Mouse (Mus musculus): ENCODE results near the gene Tmem115. TPM values are rescaled to one million over a fixed set of nuclear protein-coding genes. Genes with fewer than 3 reads are reported as not detected.
A peak's percentile ranks its signal among the peaks of the same experiment; 100 is the strongest.

The Tmem115 gene
- total RNA-seq, 4 experiments from 2014 or later, result 33.1 to 40.3 (median 36.2) TPM

DNA sequence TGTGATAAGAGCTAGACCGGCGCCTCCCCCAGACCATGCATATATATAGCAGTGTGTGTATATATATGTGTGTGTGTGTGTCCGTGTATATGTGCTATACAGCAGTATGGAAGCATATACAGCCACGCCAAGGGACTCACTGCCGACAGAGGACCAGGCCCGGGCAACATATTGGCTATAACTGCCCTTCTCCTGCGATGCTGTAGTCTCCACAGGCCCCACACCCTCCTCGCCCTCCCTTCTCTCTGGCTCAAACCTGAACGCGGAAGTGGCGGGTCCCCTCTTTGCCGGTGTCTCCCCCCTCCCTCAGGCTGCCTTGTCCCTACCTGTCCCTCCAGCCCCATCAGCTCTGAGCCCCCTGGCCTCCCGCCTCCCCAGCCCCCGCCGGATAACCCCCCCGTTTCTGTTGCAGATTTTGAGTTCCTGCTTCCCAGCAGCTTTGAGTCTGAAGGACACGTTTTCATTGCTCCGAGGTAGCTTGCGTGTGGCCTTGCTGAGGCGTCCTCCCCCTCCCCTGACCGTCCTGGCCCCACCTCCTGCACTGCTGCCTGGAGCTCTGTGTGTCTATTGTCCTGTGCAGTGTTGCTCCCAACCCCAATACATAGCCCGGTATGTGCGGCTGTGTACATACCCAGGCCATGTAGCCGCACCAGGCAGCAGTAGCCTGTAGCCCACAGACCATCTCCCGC, 11.9 kb upstream of the Tmem115 start:
- no peak for DNase-seq (ENCODE audit: low spot score in 2 of 2)

DNA sequence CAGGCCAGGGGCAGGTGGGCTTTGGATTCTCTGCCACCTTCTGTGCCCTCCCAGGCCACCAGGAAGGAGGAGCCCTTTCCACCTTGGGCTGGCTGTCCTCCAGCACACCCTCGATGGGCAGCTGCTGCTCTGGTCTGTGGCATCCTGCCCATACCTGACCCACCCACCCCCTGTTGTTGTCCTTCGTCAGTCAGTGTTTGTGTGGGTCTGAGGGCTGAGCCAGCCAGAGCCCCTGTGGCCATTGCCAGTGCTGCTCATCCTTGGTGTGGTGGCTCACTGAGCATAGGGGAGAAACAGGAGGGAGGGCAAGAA, 11.4 kb upstream of the Tmem115 start:
- no peak for DNase-seq (ENCODE audit: low spot score in 2 of 2)

DNA sequence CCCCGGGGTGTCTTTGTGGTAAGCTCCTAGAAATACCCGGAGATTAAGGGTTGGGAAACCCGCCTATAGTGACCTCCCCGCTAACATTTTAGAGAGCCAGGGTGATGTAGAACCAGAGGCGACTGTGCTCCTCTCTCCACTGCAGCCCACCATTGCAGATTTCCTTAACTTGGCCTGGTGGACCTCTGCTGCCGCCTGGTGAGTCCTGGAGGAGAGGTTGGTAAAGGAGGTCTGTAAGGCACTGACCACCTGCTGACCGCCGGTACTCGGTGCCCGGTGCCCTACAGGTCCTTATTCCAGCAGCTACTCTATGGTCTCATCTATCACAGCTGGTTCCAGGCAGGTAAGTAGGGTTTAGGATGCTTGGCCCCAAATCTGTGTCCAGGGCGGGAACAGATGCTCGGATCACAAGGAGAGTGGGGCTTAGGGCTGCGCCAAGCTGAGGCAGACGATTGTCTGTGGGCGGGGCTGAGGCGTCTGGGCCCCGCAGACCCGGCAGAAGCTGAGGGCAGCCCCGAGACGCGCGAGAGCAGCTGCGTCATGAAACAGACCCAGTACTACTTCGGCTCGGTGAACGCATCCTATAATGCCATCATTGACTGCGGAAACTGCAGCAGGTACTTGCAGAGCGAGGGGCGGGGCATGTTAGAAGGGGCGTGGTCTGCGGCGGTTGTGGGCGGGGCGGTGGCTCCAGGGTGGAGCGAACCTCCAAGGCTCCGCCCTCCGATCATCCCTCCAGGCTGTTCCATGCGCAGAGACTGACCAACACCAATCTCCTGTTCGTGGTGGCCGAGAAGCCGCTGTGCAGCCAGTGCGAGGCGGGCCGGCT, 7.3 kb upstream of the Tmem115 start:
- DNase-seq (ENCODE audit: low spot score in 2 of 2), result peak; percentile 57 to 58

DNA sequence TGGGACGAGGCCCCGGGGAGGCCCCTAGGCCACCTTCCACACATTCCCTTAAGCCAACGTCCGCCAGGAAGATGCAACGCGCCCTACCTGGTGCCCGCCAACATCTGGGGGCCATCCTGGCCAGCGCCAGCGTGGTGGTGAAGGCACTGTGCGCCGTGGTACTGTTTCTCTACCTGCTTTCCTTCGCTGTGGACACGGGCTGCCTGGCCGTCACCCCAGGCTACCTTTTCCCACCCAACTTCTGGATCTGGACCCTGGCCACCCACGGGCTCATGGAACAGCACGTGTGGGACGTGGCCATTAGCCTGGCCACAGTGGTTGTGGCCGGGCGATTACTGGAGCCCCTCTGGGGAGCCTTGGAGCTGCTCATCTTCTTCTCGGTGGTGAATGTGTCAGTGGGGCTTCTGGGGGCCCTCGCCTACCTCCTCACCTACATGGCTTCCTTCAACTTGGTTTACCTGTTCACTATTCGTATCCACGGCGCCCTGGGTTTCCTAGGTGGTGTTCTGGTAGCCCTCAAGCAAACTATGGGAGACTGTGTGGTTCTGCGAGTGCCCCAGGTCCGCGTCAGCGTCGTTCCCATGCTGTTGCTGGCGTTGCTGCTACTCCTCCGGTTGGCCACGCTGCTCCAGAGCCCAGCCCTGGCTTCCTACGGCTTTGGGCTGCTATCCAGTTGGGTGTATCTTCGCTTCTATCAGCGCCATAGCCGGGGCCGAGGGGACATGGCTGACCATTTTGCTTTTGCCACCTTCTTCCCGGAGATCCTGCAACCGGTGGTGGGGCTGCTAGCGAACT, 860 bp downstream of the Tmem115 start:
- DNase-seq (ENCODE audit: low spot score in 2 of 2), result no peak

DNA sequence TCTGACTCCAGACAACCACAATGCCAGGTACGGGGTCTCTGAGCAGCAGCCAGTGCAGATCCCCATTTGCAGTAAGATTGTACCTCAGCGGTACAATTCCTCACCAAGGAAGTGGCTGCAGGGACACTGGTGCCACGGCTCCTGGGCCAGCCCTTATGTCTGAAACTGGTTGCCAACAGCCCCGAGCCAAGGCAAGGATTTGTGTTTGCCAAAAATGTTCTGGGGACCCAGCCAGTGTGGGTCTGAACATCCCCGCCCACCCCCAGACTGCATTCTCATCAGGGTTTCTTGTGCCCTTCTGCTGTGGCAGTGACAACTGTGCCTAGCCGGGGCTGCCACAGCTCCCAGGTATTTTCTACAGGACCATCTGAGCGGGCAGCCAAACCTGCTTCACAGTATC, 4.5 kb downstream of the Tmem115 start:
- peak in 1 of 2 experiments; percentile 62 for DNase-seq (ENCODE audit: low spot score in 2 of 2)

DNA sequence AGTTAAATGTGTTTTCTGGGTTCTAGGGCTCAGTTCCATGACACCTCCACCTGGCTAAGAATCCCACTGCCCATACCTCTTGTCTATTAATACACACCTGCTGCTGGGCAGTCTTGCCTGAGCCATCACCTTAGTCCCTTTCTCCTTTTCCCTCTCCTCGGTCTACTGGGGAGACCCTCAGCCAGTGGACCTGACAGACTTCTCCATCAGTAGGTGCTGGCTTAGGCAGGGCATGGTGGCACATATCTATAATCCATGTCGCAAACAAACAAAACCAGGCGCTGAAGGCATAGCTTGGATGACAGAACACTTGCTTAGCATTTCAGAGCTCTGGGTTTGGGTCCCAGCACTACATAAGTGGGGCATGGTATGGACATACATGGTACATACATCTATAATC, 5.0 kb downstream of the Tmem115 start:
- no peak for DNase-seq (ENCODE audit: low spot score in 2 of 2)

DNA sequence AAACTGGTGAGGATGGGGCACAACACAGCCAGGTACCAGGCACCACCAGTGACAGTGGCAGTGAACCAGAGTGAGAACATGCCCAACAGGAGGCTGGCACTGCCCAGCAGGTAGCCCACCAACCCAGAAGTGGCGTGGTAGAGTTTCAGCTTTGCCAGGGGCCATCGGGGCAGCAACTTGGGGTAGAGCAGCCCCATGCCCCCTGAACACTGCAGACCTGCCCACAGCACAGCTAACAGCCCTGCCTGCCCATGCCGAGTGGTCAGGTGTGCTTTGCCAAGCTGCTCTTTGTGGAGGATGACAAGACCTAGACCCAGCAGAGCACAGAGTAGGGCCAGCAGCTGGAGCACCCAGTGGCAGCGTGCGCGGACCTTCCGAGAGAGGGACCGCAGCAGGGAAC, 6.2 kb downstream of the Tmem115 start:
- no peak for DNase-seq (ENCODE audit: low spot score in 2 of 2)

DNA sequence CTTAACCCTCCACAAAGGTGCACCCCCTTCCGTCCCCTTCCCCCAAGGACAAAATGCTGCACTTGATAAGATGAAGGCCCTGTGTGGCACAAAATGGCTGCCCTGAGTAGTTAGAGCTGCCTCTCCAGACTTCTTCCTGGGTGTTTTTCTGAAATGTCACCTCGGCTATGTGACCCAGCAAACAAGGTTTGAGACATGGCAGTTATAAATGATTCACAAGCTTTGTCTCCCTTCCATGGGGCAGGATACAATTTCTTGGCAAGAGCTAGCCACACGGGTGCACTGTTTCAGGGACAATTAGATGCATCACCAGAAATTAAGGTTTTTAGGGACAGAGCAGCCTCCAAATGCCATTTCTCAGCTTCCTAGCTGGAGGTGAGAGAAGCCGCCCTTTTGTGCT, 6.7 kb downstream of the Tmem115 start:
- no peak for DNase-seq (ENCODE audit: low spot score in 2 of 2)

DNA sequence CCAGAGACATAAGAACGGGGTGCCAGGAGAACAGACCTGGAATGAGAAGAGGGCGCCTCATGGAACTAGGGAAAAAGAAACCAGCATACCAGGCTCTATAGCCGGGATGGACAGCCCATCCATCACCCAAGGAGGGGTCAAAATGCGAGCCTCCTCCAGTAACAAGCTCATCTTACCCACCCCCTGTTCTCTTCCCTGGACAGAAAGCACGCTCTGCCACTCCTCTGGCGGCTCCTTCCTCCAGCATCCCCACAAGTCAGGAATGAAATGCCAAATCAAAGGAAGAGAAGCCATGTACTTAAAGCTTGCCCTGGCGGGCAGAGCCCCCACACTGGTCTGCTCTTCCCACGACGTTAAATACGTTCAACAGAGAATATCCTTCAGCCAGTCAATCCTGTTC, 7.3 kb downstream of the Tmem115 start:
- no peak for DNase-seq (ENCODE audit: low spot score in 2 of 2)

DNA sequence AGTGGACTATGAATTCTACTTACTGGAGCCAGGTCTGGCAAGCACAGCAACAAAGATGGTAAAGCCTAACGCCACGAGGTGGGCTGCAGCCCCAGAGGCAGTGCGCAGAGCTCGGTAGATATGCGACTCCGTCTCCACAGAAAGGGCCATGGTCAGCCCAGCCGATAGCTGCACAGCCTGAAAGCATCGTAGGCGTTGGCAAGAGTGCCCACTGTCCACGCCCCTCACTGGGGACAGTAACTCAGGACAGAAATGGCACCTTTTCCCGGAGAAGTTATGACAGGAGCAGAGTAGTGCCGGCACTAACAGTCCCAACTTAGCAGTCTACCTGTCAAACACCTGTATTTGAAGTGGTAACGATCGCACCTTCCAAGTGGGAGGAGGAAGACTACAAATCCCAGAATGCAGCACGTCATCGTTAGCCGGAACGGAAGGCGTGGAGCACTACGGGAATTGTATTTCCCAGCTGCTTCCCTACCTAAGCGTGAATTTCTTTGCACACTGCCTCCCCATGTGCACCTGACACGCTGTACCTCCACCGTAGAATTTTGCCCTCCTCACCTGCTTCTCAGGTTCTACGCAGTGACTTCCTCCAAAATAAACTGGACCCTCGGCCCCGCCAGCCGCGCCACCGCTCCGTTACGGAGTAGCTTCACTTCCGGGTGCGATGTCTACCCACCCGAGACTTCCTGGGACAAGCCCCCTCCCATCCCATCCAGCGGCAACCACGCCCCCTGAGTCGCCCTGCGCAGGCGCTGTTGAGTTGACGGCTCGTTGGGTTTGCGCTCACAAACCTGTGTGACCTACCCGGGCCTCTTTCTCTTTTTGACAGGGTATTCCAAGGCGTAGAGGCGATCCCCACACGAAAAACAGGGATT, 8.0 kb downstream of the Tmem115 start, which contains the start of the genes Cyb561d2 and Nprl2:
Gene Cyb561d2, minus strand, starts transcription at position 720 of the 878 bp plus-strand sequence.
Gene Nprl2, plus strand, starts transcription at position 753 of the 878 bp plus-strand sequence.
- DNase-seq (ENCODE audit: low spot score in 2 of 2), result peak; percentile 93 to 94

DNA sequence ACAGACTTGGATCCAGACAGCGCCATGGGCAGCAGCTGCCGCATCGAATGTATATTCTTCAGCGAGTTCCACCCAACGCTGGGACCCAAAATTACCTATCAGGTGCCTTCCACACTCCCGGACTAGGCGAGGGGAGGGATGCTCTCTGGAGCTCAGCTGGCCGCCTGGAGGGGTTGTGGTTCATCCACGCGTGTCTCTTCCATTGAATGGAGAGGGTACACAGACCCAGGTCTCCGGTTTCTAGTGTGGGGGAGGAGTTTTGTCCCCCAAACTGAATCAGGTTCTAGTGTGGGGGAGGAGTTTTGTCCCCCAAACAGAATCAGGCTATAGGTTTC, 8.6 kb downstream of the Tmem115 start:
- DNase-seq (ENCODE audit: low spot score in 2 of 2), result no peak

DNA sequence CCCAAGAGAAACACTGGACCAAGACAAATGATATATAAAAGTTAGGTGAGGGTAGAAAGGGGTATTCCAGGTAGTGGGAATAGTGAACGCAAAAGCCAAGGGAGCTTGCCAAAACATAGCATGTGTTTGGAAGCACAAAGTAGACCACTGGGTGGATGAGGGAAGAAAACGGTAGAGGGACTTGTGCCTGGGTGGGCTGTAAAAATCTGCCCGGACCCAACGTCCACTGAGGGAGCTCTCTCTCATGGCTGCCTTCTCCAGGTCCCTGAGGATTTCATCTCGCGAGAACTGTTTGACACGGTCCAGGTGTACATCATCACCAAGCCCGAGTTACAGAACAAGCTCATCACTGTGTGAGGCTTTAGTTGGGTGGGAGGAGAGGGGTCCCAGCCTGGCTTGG, 9.0 kb downstream of the Tmem115 start:
- no peak for DNase-seq (ENCODE audit: low spot score in 2 of 2)

DNA sequence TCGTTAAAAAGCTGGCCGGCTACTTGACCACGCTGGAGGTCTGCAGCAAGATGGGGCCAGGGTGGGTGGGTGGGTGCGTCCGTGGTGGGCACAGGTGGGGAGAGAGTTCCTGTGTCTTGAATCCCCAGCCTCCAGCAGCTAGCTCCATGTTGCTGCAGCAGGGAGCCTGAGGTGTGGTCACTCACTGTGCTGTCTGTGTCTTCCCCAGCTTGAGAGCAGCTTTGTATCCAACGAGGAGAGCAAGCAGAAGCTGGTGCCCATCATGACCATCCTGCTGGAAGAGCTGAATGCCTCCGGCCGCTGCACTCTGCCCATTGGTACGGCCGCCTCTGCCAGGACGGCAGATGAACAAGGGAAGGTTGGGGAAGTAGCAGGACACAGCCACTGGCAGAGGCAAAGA, 9.6 kb downstream of the Tmem115 start:
- DNase-seq (ENCODE audit: low spot score in 2 of 2), result no peak

DNA sequence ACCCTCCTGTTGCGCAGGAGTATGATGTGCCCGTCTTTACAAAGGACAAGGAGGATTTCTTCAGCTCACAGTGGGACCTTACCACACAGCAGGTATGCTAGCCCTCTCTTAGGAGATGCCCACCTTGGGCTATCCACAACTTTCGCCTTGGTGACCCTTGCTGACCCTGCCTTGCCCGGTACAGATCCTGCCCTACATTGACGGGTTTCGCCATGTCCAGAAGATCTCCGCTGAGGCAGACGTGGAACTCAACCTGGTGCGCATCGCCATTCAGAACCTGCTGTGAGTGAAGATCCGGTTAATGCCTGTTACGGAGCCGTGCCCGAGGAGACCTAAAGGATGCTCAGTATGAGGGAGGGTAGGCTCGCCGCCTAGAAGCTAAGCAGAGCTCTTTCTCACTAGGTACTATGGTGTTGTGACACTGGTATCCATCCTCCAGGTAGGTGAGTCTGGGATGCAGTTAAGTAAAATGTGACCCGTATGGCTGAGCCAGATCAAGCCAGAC, 10.5 kb downstream of the Tmem115 start:
- DNase-seq (ENCODE audit: low spot score in 2 of 2), result no peak

DNA sequence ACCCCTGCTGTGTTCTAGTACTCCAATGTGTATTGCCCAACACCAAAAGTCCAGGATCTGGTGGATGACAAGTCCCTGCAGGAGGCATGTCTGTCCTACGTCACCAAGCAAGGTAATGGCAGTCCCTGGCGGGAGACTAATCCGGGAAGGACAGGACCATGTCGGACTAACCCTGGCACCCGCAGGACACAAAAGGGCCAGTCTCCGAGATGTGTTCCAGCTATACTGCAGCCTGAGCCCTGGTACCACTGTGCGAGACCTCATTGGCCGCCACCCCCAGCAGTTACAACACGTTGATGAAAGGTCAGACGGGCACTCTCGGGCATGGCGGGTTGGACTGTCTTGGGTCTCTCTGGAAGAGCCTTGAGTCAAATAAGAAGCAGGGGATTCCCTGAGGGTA, 11.0 kb downstream of the Tmem115 start:
- DNase-seq (ENCODE audit: low spot score in 2 of 2), result no peak

DNA sequence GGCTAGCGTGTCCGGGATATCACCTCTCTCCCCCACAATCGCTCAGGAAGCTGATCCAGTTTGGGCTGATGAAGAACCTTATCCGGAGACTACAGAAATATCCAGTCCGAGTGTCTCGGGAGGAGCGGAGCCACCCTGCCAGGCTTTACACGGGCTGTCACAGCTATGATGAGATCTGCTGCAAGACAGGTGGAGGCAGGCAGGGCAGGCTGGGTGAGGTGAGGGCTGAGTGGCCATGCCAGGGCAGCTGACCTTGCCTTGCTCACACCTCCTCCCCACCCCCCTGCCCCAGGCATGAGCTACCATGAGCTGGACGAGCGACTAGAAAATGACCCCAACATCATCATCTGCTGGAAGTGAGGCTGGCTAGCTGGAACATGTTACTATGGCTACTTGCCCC, 11.5 kb downstream of the Tmem115 start:
- DNase-seq (ENCODE audit: low spot score in 2 of 2), result no peak

DNA sequence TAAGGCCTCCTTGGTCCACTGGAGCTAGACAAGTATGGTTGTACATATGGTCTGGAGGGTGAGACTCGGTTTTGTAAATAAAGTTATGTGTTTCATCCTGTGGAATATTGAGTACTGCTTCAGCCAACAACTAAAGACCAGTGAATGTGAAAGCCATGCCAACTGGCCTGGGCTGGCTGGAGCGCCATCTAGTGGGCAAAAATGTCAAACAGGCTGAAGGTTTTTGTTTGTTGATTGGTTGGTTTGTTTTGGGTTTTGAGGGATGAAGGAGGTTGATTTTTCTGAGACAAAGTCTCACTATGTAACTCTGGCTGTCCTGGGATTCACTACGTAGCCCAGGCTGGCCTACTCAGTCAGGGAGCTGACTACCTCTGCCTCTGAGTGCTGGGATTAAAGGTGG, 11.9 kb downstream of the Tmem115 start:
- peak in 1 of 2 experiments; percentile 78 for DNase-seq (ENCODE audit: low spot score in 2 of 2)

DNA sequence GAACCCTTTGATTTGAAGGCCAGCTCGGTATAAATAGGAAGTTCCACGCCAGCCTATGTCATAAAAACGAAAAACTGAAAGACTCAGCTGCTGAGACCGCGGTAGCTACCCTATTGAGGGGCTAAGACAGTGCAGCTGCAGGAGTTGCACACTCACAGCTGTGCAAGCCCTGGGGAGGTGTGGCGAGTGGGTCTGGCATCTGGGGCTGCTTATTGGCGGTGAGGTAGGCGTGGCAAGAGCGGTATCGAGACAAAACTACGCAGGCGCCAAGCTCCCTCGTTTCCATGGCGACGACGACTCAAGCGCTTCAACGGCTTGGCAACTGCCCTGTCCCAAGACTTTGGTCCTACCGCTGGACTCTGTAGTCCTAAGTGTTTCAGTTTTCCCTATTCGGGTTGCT, 13.3 kb downstream of the Tmem115 start, which contains the start of gene Zmynd10:
Gene Zmynd10, plus strand, starts transcription at position 273 of the 400 bp plus-strand sequence.
- peak; percentile 87 to 88 for DNase-seq (ENCODE audit: low spot score in 2 of 2)

DNA sequence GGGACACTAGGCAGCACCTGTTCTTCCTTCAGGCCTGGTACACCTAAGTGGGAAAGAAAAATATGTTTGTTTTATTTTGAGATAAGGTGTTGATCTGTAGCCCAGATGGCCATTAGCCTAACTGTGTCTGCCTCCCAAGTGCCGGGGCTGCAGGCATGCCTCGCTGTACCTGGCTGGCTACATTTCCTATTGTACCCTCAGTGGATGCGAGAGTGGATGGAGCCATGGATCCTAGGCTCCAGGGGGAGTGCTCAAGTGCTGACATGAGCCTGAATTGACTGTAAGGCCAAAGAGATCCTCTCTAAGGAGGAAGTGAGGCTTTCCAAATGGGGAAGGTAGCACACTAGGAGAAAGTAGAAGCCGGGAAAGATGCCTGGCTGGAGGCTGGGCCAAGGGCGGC, 14.2 kb downstream of the Tmem115 start:
- no peak for DNase-seq (ENCODE audit: low spot score in 2 of 2)

DNA sequence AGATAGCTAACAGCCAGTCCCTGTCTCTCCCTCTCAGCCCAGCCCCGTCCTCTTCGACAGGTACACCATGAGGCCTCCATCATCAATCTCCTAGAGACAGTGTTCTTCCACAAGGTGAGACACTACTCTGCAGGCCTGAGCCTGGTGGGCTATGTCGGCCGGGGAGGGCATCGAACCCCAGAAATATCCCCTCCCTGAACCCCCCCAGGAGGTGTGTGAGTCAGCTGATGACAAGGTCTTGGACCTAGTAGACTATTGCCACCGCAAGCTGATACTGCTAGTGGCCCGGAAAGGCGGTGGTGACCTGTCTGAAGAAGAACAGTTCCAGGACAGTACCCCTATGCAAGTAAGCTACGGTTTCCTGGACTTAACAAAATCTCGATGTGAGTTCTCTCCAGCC, 15.1 kb downstream of the Tmem115 start:
- DNase-seq (ENCODE audit: low spot score in 2 of 2), result no peak

All from layer of hippocampus, adult 8-10 months (tissue).